Mouse (Mus musculus) hindbrain, embryonic 12.5 days (tissue): ENCODE data around the gene Prmt3. TPM values are rescaled to one million over a fixed set of nuclear protein-coding genes. Genes with fewer than 3 reads are reported as not detected.
A peak's percentile ranks its signal among the peaks of the same experiment; 100 is the strongest.

Source experiments
- ATAC-seq: fragments of 200-750 bp; cut with Nextera tagmentation; 2 replicates; pipeline ENCODE4 v1.8.0; 2017; ENCODE audit warnings: moderate TSS enrichment; ENCODE audit not compliant: low FRiP score
- H3K27ac ChIP-seq: fragments of 300-500 bp; sonication (generic); 2 replicates; pipeline ENCODE4 v1.5.1; 2016; ENCODE audit warnings: mild to moderate bottlenecking
- H3K27me3 ChIP-seq: fragments of 300-500 bp; sonication (generic); 2 replicates; pipeline ENCODE4 v1.6.1; 2016; ENCODE audit warnings: mild to moderate bottlenecking
- H3K36me3 ChIP-seq: fragments of 300-500 bp; sonication (generic); 2 replicates; pipeline ENCODE4 v1.6.1; 2016; ENCODE audit warnings: mild to moderate bottlenecking
- H3K4me1 ChIP-seq: fragments of 300-500 bp; sonication (generic); 2 replicates; pipeline ENCODE4 v1.6.1; 2016
- H3K4me2 ChIP-seq: fragments of 300-500 bp; sonication (generic); replicated peaks from 2 replicates; pipeline ENCODE4 v1.6.1; 2016; ENCODE audit warnings: mild to moderate bottlenecking
- H3K4me3 ChIP-seq: fragments of 300-500 bp; sonication (generic); 2 replicates; pipeline ENCODE4 v1.5.1; 2016; ENCODE audit warnings: mild to moderate bottlenecking
- H3K9ac ChIP-seq: fragments of 300-500 bp; sonication (generic); 2 replicates; pipeline ENCODE4 v1.6.1; 2016; ENCODE audit warnings: mild to moderate bottlenecking, moderate library complexity
- H3K9me3 ChIP-seq: fragments of 300-500 bp; sonication (generic); replicated peaks from 2 replicates; pipeline ENCODE4 v1.6.1; 2016; ENCODE audit warnings: mild to moderate bottlenecking
- WGBS: fragments of 180-500 bp; shearing (Covaris S2); methylation state at CpG from one replicate; pipeline ENCODE4 v1.1.7; 2016; 5-methylcytosine and 5-hydroxymethylcytosine counted together
- polyA plus RNA-seq: library from polyadenylated mRNA; unstranded; fragments of >200 nt; fragmentation: Nextera tagmentation; extraction: Ambion mirVana; gene quantifications from 2 replicates; pipeline ENCODE4 v1.2.1, GENCODE M21; 2016

Gene Prmt3
- polyA plus RNA-seq, 1 experiment from 2014 or later, result 56.2 TPM

GRCm38 (mm10) chr7:49824581-49824980, 46.4 kb downstream of the Prmt3 start:
- 87% methylated on average over 2 of the region's 2 CpGs for WGBS
- Histone ChIP-seq H3K27ac (no peak overlapping the region), H3K4me2 (no peak overlapping the region), H3K4me3 (no peak overlapping the region), H3K36me3 (peaks cover 16% of the 10 kb centered on the region; the same call in 1 of the 2 replicates), H3K27me3 (no peaks in the 10 kb centered on the region), H3K4me1 (peaks cover 5% of the 10 kb centered on the region), H3K9ac (no peak overlapping the region), H3K9me3 (no peaks in the 10 kb centered on the region)
- ATAC-seq, result no peak

- Histone ChIP-seq H3K9me3 (no peaks in the 10 kb centered on the region), H3K36me3 (peaks cover 20% of the 10 kb centered on the region; the same call in 1 of the 2 replicates), H3K4me3 (no peak overlapping the region), H3K9ac (no peak overlapping the region), H3K27ac (no peak overlapping the region), H3K4me2 (no peak overlapping the region), H3K27me3 (no peaks in the 10 kb centered on the region), H3K4me1 (peaks cover 5% of the 10 kb centered on the region)
- no peak for ATAC-seq
- WGBS, result 88% methylated on average over 3 of the region's 3 CpGs
These were observed 47.3 kb downstream of the Prmt3 start for GRCm38 (mm10) chr7:49825492-49825891.

DNA sequence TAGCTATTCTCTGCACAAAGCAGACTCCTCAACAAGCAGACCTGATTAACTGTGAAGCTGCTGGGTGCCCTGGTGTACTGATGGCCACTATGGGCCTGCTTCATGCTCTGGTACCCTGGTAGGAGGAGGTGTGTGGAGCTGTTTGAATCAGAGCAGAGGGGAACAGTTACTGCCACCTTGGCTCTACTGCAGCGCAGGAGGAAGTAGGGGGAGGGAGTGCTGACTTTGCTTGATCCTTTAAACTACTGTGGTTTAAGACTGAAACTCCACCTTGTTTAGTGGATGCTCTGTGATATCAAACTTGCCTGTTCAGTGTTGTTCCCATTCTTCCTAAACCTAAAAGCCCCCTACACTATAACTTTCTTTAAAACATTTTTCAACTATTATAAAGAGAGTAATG, 49.8 kb downstream of the Prmt3 start:
- H3K27ac ChIP-seq, result no peak overlapping the region
- H3K4me2 ChIP-seq, result no peak overlapping the region
- no peak overlapping the region for H3K4me3 ChIP-seq
- peaks cover 18% of the 10 kb centered on the region; the same call in 1 of the 2 replicates for H3K36me3 ChIP-seq
- no peaks in the 10 kb centered on the region for H3K27me3 ChIP-seq
- H3K9ac ChIP-seq, result no peak overlapping the region
- no peak for ATAC-seq
- H3K9me3 ChIP-seq, result no peaks in the 10 kb centered on the region
- WGBS, result 96% methylated on average over 1 of the region's 1 CpGs
- H3K4me1 ChIP-seq, result peaks cover 5% of the 10 kb centered on the region

DNA sequence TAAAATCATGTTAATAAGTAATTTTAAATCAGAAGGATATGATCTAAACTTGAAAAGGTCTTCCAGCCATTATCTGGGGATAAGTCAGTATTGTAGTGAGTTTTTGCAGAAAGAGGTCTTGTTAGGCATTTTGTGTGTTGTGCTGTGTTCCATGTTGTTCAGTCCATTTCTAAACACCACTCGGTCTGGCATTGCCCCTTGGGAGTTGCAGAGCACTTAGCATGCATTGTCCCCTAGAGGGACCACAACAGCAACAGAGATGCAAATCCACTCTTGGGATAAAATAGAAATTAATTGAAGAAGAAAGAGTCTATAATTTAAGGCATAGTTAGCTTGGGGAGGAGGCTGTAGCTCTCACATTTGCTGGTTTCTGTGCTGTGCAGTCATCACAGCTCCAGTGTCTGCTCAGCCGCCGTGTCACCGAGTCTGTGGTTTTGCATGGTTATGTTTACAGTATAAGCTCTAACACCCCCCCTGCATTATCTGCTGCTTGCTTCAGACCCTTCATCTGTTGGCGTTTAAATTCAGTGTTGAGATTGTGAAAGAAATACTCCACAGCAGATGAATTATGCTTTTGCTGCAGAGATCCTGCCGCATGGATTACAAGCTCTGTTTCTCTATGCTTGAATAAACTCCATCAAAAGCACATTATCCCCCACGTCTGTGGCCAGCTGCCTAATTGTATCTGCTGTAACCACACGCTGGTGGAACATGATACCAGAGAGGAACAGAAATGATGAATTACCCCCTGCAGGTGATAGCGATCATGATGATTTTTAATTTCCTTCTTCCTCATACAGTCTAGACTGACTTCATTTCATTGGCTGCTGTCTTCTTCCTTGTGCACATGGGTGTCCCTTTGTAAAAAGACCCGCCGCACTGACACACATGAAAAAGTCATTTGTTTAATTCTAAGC, 64.5 kb downstream of the Prmt3 start:
- Histone ChIP-seq H3K4me3 (no peak overlapping the region), H3K9me3 (no peaks in the 10 kb centered on the region), H3K36me3 (0 out of 2 replicates have a peak, but pooled peaks cover 10% of the 10 kb centered on the region), H3K9ac (no peak overlapping the region), H3K27me3 (no peaks in the 10 kb centered on the region), H3K27ac (peak overlapping the region; percentile 89), H3K4me2 (peak overlapping the region; percentile 34), H3K4me1 (peaks cover 24% of the 10 kb centered on the region)
- WGBS, result 30% methylated on average over 11 of the region's 11 CpGs
- ATAC-seq, result peak; percentile 90

- 0 out of 2 replicates have a peak, but pooled peaks cover 10% of the 10 kb centered on the region for H3K36me3 ChIP-seq
- no peak overlapping the region for H3K4me3 ChIP-seq
- H3K27me3 ChIP-seq, result no peaks in the 10 kb centered on the region
- peak; percentile 21; the same call in 1 of the 2 replicates for ATAC-seq
- no peak overlapping the region for H3K9ac ChIP-seq
- WGBS, result 64% methylated on average over 6 of the region's 6 CpGs
- H3K4me2 ChIP-seq, result 0 out of 2 replicates have a peak overlapping the region, but pooled peaks have one; percentile 34
- H3K27ac ChIP-seq, result peak overlapping the region; percentile 89
- peaks cover 24% of the 10 kb centered on the region for H3K4me1 ChIP-seq
- no peaks in the 10 kb centered on the region for H3K9me3 ChIP-seq
These were observed 65.3 kb downstream of the Prmt3 start for GRCm38 (mm10) chr7:49843304-49843933.

DNA sequence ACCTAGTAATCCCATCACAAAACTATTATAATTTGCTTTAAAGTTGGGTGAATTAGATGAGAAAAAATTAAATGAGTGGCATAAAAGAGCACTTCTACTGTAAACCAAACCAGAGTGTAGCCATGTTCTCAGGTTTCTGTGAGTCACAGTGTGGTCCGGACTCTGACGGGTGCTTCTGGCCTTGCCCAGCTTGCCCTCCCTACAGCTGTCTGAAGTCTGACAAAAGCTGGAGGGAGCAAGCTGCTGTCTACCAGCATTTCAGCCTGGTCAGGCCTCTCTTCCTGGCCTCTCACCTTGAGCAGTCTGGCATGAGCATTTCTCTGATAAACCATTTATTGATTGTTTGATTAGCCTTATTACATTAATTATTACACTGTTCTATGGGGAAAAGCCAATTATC, 69.8 kb downstream of the Prmt3 start:
- peaks cover 10% of the 10 kb centered on the region for H3K4me1 ChIP-seq
- H3K27ac ChIP-seq, result no peak overlapping the region
- WGBS, result 75% methylated on average over 2 of the region's 2 CpGs
- no peak for ATAC-seq
- no peak overlapping the region for H3K9ac ChIP-seq
- no peak overlapping the region for H3K4me2 ChIP-seq
- 0 out of 2 replicates have a peak, but pooled peaks cover 3% of the 10 kb centered on the region for H3K36me3 ChIP-seq
- H3K4me3 ChIP-seq, result no peak overlapping the region
- H3K27me3 ChIP-seq, result no peaks in the 10 kb centered on the region
- no peaks in the 10 kb centered on the region for H3K9me3 ChIP-seq

DNA sequence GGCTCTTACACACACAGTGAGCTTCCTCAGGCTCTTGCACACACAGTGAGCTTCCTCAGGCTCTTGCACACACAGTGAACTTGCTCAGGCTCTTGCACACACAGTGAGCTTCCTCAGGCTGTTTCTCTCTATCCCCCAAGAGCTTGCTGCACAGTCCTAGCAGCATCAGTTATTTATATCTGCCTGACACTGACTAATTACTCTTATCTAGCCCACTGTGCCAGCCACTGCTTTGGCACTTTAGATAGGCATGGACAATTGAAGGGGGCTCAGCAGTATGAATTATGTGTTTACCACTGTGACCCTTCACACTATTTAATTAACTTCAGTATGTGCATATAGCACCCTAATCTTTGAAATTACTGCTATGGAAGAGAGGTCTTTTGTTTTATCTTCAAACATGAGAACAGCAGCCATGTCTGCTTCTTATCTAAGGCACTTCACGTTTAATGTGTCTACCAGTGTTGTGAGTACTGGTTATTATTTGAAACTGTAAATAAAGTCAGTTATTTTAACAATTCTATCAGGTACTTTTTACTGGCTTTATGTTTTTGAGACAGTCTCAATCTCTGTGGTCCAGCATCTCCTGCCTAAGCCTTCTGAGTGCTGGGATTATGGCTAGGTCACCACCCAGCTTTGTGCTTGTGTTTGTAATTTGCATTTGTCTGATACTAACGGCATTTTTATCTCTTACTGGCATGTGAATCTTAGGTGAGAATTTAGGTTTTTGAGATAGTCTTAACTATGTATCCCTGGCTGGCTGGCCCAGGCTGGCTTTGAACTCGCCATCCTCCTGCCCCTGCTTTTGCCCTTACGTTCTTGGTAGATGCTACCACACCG, 75.4 kb downstream of the Prmt3 start:
- no peak overlapping the region for H3K4me3 ChIP-seq
- ATAC-seq, result peak; percentile 46; the same call in 1 of the 2 replicates
- no peaks in the 10 kb centered on the region for H3K9me3 ChIP-seq
- no peak overlapping the region for H3K4me2 ChIP-seq
- no peak overlapping the region for H3K9ac ChIP-seq
- H3K36me3 ChIP-seq, result 0 out of 2 replicates have a peak, but pooled peaks cover 3% of the 10 kb centered on the region
- no peak overlapping the region for H3K27ac ChIP-seq
- WGBS, result 88% methylated on average over 5 of the region's 5 CpGs
- H3K27me3 ChIP-seq, result no peaks in the 10 kb centered on the region
- no peaks in the 10 kb centered on the region for H3K4me1 ChIP-seq

GRCm38 (mm10) chr7:49857347-49857746, 79.2 kb downstream of the Prmt3 start:
- 80% methylated on average over 5 of the region's 5 CpGs for WGBS
- no peak overlapping the region for H3K9ac ChIP-seq
- H3K4me3 ChIP-seq, result no peak overlapping the region
- no peaks in the 10 kb centered on the region for H3K36me3 ChIP-seq
- no peaks in the 10 kb centered on the region for H3K27me3 ChIP-seq
- no peak overlapping the region for H3K4me2 ChIP-seq
- no peaks in the 10 kb centered on the region for H3K4me1 ChIP-seq
- no peaks in the 10 kb centered on the region for H3K9me3 ChIP-seq
- no peak for ATAC-seq
- H3K27ac ChIP-seq, result no peak overlapping the region

DNA sequence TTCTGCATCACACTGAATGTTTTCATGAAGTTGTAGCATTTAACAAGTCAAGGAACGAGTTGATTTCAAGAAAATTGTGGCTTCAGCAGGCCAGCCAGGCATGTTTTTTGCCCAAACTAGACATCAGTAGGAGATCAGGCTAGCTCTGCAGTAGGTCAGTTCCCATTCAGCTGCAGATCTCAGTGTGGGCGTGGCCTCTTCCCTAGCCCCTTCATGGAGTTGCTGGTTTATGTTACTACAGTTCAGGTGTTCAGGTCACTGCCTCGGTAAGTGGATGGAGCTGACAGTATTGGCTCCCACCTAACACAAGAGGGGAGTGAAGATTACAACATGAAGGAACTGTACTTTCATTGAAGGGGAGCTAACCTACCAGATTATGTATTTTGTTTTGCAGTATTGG, 80.1 kb downstream of the Prmt3 start:
- H3K4me1 ChIP-seq, result no peaks in the 10 kb centered on the region
- H3K27me3 ChIP-seq, result no peaks in the 10 kb centered on the region
- no peak overlapping the region for H3K9ac ChIP-seq
- no peak overlapping the region for H3K4me3 ChIP-seq
- no peak overlapping the region for H3K4me2 ChIP-seq
- ATAC-seq, result no peak
- H3K27ac ChIP-seq, result no peak overlapping the region
- WGBS, result 81% methylated on average over 3 of the region's 3 CpGs
- H3K36me3 ChIP-seq, result no peaks in the 10 kb centered on the region
- no peaks in the 10 kb centered on the region for H3K9me3 ChIP-seq

DNA sequence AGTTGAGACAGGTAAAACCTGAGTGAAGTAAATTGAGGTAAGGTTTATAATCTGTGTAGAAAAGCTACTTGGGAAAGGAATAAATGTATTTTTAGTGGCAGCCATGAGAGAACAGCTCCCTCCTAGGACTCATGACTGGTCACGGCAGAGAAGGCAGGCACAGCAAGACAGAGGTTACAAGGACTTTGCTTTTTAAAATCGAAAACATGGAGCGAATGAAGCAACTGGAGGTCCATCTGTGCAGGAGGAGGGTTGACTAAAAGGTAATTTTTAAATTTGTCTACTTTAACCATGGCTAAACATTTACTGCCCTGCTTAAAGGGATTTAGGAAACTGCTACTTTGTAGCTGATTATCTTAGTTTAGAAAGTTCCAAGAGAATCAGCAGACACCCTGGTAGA, 81.7 kb downstream of the Prmt3 start:
- H3K4me2 ChIP-seq, result no peak overlapping the region
- no peak overlapping the region for H3K9ac ChIP-seq
- no peak for ATAC-seq
- no peaks in the 10 kb centered on the region for H3K4me1 ChIP-seq
- WGBS, result 94% methylated on average over 3 of the region's 3 CpGs
- H3K9me3 ChIP-seq, result no peaks in the 10 kb centered on the region
- no peak overlapping the region for H3K4me3 ChIP-seq
- H3K27ac ChIP-seq, result no peak overlapping the region
- no peaks in the 10 kb centered on the region for H3K36me3 ChIP-seq
- no peaks in the 10 kb centered on the region for H3K27me3 ChIP-seq

DNA sequence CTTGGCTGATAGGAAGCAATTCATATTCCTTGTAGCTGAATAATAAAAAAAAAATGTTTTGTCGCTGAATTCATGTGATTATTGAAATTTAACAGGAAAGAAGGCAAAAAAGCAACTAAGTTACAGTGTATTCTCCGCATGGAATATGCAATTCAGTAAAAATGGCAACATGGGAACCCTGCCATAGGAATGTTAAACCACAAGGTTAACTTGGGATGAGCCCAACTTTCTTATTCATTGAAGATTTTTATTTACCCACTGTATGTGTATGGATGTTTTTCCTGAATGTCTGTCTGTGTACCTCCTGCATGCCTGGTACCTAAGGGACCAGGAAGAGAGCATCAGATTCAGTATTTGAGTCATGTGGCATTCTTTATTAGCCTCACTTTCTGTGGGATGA, 83.0 kb downstream of the Prmt3 start:
- 96% methylated on average over 2 of the region's 2 CpGs for WGBS
- H3K4me3 ChIP-seq, result no peak overlapping the region
- H3K4me2 ChIP-seq, result no peak overlapping the region
- ATAC-seq, result no peak
- H3K27ac ChIP-seq, result no peak overlapping the region
- no peak overlapping the region for H3K9ac ChIP-seq
- H3K4me1 ChIP-seq, result no peaks in the 10 kb centered on the region
- no peaks in the 10 kb centered on the region for H3K9me3 ChIP-seq
- H3K36me3 ChIP-seq, result no peaks in the 10 kb centered on the region
- no peaks in the 10 kb centered on the region for H3K27me3 ChIP-seq

DNA sequence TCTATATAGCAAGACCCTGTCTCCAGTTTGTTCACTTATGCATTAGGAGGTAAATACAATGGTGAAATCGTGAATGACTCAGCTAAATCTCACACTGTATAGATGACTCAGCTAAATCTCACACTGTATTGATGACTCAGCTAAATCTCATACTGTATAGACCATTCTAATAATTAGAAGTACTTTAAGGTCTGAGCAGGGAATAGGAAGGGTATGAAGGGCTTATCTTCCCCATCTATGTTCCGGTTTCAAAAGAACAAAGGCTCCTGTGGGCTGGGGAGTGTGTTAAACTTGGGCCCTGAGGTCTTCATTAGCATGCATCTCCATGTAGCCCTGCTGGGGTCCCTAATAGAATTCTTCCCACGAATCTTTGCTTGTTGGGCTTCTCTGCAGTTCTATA, 85.6 kb downstream of the Prmt3 start:
- H3K36me3 ChIP-seq, result no peaks in the 10 kb centered on the region
- H3K9me3 ChIP-seq, result no peaks in the 10 kb centered on the region
- no peak overlapping the region; the same call in 1 of the 2 replicates for H3K27ac ChIP-seq
- no peaks in the 10 kb centered on the region for H3K4me1 ChIP-seq
- H3K4me2 ChIP-seq, result no peak overlapping the region
- H3K4me3 ChIP-seq, result no peak overlapping the region
- H3K9ac ChIP-seq, result no peak overlapping the region
- 0 out of 2 replicates have a peak, but pooled peaks have one; percentile 33 for ATAC-seq
- WGBS, result 62% methylated on average over 3 of the region's 3 CpGs
- no peaks in the 10 kb centered on the region for H3K27me3 ChIP-seq
